Mouse (Mus musculus) kidney, adult 2 months (tissue): ENCODE data around the gene Gm10401. TPM values are rescaled to one million over a fixed set of nuclear protein-coding genes. Genes with fewer than 3 reads are reported as not detected.
"Not testable (repeated sequence)": the region's sequence is repeated elsewhere in the genome, so short reads cannot be mapped to it uniquely, and the experiment has no call there.

Experiments used
- DNase-seq: peaks from one replicate; pipeline ENCODE4 v3.0.0; 2021
- H3K27ac ChIP-seq: fragments of 200-500 bp; 2 replicates; pipeline ENCODE4 v1.5.1; 2012; ENCODE audit warnings: low read depth, low read length, control low read depth, inconsistent platforms; ENCODE audit not compliant: insufficient read depth
- H3K27me3 ChIP-seq: fragments of 200-500 bp; replicated peaks from 2 replicates; pipeline ENCODE4 v1.6.1; 2012; ENCODE audit warnings: mild to moderate bottlenecking, moderate library complexity, low read length, inconsistent platforms; ENCODE audit not compliant: control insufficient read depth, insufficient read depth
- H3K36me3 ChIP-seq: fragments of 200-500 bp; 2 replicates; pipeline ENCODE4 v1.6.1; 2012; ENCODE audit warnings: mild to moderate bottlenecking, moderate library complexity, low read length, inconsistent platforms; ENCODE audit not compliant: control insufficient read depth, insufficient read depth
- H3K4me1 ChIP-seq: fragments of 200-500 bp; 2 replicates; pipeline ENCODE4 v1.6.1; 2011; ENCODE audit warnings: low read length; ENCODE audit not compliant: control insufficient read depth, insufficient read depth
- H3K4me3 ChIP-seq: fragments of 200-500 bp; 2 replicates; pipeline ENCODE4 v1.5.1; 2011; ENCODE audit warnings: mild to moderate bottlenecking, low read depth, low read length, control low read depth; ENCODE audit not compliant: insufficient read depth
- CTCF ChIP-seq: fragments of 200-500 bp; conservative IDR thresholded peaks from 2 replicates; pipeline ENCODE4 v1.5.1; 2011; ENCODE audit warnings: low read depth, mild to moderate bottlenecking, control low read depth, low read length, moderate library complexity, mixed read lengths; ENCODE audit not compliant: insufficient read depth, insufficient read length
- POLR2A ChIP-seq: fragments of 200-500 bp; IDR thresholded peaks from one replicate; pipeline ENCODE4 v1.6.1; 2011; ENCODE audit warnings: low read depth, low read length, control low read depth
- WGBS: fragments of 180-500 bp; shearing (Covaris S2); methylation state at CpG from one replicate; pipeline ENCODE4 v1.1.7; 2018; 5-methylcytosine and 5-hydroxymethylcytosine counted together
- polyA plus RNA-seq: library from polyadenylated mRNA; depleted of rRNA; stranded (reverse); fragments of >200 nt; gene quantifications from 2 replicates; pipeline ENCODE4 v1.2.3, GENCODE M21; 2012

The Gm10401 gene
- polyA plus RNA-seq, 1 experiment = not detected

DNA sequence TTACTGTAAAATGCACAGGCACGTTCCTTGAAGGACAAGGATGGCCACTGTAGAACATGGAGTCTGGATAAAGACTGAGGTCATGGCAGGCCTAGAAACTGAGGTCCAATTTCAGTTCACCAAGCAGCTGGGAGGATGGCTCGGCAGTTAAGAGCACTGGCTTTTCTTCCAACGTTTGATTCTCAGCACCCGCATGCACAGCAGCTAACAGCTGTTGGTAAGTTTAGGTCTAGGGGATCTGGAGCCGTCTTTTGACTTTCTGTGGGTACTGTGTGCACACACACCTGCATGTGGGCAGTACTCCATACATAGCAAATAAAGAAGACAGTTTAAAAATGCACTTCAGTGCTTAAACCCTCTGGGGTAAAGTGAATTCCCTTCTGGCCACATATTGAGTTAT, 16.5 kb downstream of the Gm10401 start:
- WGBS = 70% methylated on average over 5 of the region's 5 CpGs
- Histone ChIP-seq H3K4me1 (peaks cover 9% of the 10 kb centered on the region), H3K4me3 (no peak overlapping the region), H3K27ac (no peak overlapping the region), H3K27me3 (no peaks in the 10 kb centered on the region), H3K36me3 (peaks cover 5% of the 10 kb centered on the region)
- no peak for DNase-seq
- TF ChIP-seq POLR2A = no peak
- TF ChIP-seq CTCF = no peak

- Histone ChIP-seq H3K4me3 (no peak overlapping the region), H3K4me1 (peaks cover 17% of the 10 kb centered on the region), H3K36me3 (no peaks in the 10 kb centered on the region), H3K27ac (no peak overlapping the region), H3K27me3 (no peaks in the 10 kb centered on the region)
- 60% methylated on average over 5 of the region's 5 CpGs for WGBS
- DNase-seq = peak; percentile 69
- no peak for TF ChIP-seq POLR2A
- TF ChIP-seq CTCF = peak; percentile 74
Observed at GRCm38 (mm10) chr5:115076144-115076901, 21.8 kb downstream of the Gm10401 start.

GRCm38 (mm10) chr5:115074749-115075148, 23.3 kb downstream of the Gm10401 start:
- Histone ChIP-seq H3K4me1 (peaks cover 14% of the 10 kb centered on the region), H3K27me3 (no peaks in the 10 kb centered on the region), H3K4me3 (no peak overlapping the region), H3K27ac (no peak overlapping the region), H3K36me3 (no peaks in the 10 kb centered on the region)
- WGBS = 48% methylated on average over 4 of the region's 4 CpGs
- no peak for TF ChIP-seq POLR2A
- no peak for TF ChIP-seq CTCF
- DNase-seq = no peak

- H3K27me3 ChIP-seq, H3K4me3 ChIP-seq, H3K27ac ChIP-seq, H3K36me3 ChIP-seq, DNase-seq: not testable (repeated sequence)
- peaks cover 14% of the 10 kb centered on the region for H3K4me1 ChIP-seq
- 50% methylated on average over 8 of the region's 8 CpGs for WGBS
Observed at GRCm38 (mm10) chr5:115073306-115073705, 24.8 kb downstream of the Gm10401 start.

- no peak overlapping the region for H3K4me3 ChIP-seq
- H3K27me3 ChIP-seq = no peaks in the 10 kb centered on the region
- TF ChIP-seq CTCF (no peak), POLR2A (no peak)
- no peak overlapping the region for H3K27ac ChIP-seq
- no peaks in the 10 kb centered on the region for H3K36me3 ChIP-seq
- WGBS = 72% methylated on average over 7 of the region's 7 CpGs
- peak; percentile 37 for DNase-seq
- H3K4me1 ChIP-seq = peaks cover 20% of the 10 kb centered on the region
Observed at GRCm38 (mm10) chr5:115072143-115072542, 26.0 kb downstream of the Gm10401 start.

DNA sequence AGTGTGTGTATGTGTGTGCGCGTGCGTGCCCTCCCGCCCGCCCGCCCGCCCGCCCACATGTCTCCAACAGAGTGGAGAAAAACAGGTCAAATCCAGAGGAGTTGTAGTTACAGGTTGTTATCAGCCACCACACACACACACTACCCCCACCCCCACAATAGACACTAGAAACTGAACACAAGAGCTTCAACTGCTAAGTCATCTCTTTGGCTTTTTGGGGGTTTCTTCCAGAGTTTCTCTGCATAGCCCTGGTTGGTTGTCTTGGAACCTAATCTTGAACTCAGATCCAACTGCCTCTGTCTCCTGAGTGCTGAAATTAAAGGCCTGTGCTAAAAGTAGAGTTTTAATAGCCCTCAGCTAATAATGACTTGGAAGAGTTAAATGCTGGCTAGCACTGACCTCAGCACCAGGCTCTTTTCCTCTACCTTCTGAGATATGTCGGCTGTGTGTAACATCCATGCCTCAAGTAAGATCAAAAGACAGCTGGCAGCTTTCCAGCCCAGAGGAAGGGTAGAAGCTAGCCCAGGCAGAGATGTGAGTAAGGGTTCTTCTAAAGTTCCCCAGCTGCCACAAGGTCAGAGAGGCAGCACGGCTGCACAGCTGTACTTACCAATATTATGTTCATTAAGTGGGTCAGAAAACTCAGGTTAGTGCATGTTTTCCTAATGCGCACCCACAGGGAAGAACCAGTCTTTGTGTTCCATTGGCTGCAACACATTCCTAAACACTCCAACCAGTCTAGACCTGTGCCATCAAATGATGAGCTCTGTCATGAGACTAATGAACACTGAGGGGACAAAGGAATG, 26.8 kb downstream of the Gm10401 start:
- peak; percentile 31 for DNase-seq
- H3K36me3 ChIP-seq = no peaks in the 10 kb centered on the region
- H3K27ac ChIP-seq = no peak overlapping the region
- TF ChIP-seq POLR2A = no peak
- no peak for TF ChIP-seq CTCF
- 81% methylated on average over 11 of the region's 11 CpGs for WGBS
- H3K4me3 ChIP-seq = no peak overlapping the region
- peaks cover 20% of the 10 kb centered on the region for H3K4me1 ChIP-seq
- H3K27me3 ChIP-seq = no peaks in the 10 kb centered on the region

DNA sequence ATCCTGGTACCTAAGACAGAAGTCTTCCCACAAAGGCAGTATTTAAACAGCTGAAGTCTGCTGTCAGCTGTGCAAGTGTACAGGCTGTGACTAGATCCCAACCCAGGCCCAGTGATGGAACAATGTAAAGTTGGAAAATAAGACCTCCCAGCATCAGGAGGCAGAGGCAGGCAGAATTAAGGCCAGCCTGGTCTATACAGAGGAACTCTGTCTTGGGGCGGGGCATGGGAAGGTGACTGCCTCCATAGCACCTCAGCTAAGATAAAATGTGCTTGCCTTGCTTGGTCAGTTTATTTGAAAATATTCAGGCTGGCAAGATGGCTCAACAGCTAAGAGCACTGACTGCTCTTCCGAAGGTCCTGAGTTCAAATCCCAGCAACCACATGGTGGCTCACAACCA, 27.6 kb downstream of the Gm10401 start:
- Histone ChIP-seq H3K4me1 (peaks cover 20% of the 10 kb centered on the region), H3K4me3 (no peak overlapping the region), H3K36me3 (no peaks in the 10 kb centered on the region), H3K27ac (no peak overlapping the region), H3K27me3 (no peaks in the 10 kb centered on the region)
- TF ChIP-seq CTCF = no peak
- no peak for TF ChIP-seq POLR2A
- DNase-seq = no peak
- 99% methylated on average over 2 of the region's 2 CpGs for WGBS
